Mouse (Mus musculus): ENCODE measurements at regions not wholly inside any gene's neighbourhood (a gene's known extent, or its start where the extent isn't known, plus 50 kb on each side); places are given as distances from the start of the nearest gene placed in this dataset.

DNA sequence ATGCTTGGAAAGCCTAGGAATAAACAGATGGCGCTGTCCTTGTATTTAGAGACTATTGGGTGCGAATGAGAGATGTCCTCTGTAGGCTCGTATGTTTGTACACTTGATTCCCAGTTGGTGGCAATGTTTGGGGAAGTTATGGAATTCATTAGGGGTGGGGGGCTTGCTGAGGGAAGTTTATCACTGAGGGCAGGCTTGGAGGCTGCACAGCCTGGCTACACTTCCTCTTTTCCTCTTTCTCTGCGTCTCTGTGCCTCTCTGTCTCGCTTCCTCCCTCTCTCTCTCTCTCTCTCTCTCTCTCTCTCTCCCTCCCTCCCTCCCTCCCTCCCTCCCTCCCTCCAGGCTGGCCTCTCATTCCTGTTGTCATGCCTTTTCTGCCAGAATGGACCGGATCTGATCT, 104.2 kb upstream of the Arid2 start:
- TF ChIP-seq CTCF (conservative IDR thresholded peaks at IDR 0.05; ENCODE audit: insufficient read depth, insufficient read length, low read depth, low read length) (no peak), POLR2A (IDR thresholded peaks at IDR 0.05; ENCODE audit: low read depth, low read length) (no peak)

Measured in kidney, adult 2 months (tissue).